Mouse (Mus musculus) heart, embryonic 15.5 days (tissue): ENCODE measurements around the gene Fen1. TPM values are rescaled to one million over a fixed set of nuclear protein-coding genes. Genes with fewer than 3 reads are reported as not detected.

ENCODE experiments used
- ATAC-seq: fragments of 200-750 bp; cut with Nextera tagmentation; replicated peaks from 2 replicates; pipeline ENCODE4 v1.8.0; 2017; ENCODE audit warnings: low read depth, moderate TSS enrichment; ENCODE audit not compliant: insufficient number of reproducible peaks, insufficient read depth, low FRiP score
- H3K27ac ChIP-seq: fragments of 300-500 bp; sonication (generic); 2 replicates; pipeline ENCODE4 v1.5.1; 2015; ENCODE audit warnings: mild to moderate bottlenecking, inconsistent platforms
- H3K27me3 ChIP-seq: fragments of 300-500 bp; sonication (generic); 2 replicates; pipeline ENCODE4 v1.6.1; 2015; ENCODE audit warnings: inconsistent platforms
- H3K36me3 ChIP-seq: fragments of 300-500 bp; sonication (generic); 2 replicates; pipeline ENCODE4 v1.6.1; 2015; ENCODE audit warnings: mild to moderate bottlenecking, inconsistent platforms
- H3K4me1 ChIP-seq: fragments of 300-500 bp; sonication (generic); replicated peaks from 2 replicates; pipeline ENCODE4 v1.6.1; 2015; ENCODE audit warnings: inconsistent platforms
- H3K4me2 ChIP-seq: fragments of 300-500 bp; sonication (generic); 2 replicates; pipeline ENCODE4 v1.6.1; 2015; ENCODE audit warnings: inconsistent platforms, mild to moderate bottlenecking, moderate library complexity
- H3K4me3 ChIP-seq: fragments of 300-500 bp; sonication (generic); 2 replicates; pipeline ENCODE4 v1.5.1; 2015; ENCODE audit warnings: mild to moderate bottlenecking, inconsistent platforms
- H3K9ac ChIP-seq: fragments of 300-500 bp; sonication (generic); 2 replicates; pipeline ENCODE4 v1.6.1; 2015; ENCODE audit warnings: mild to moderate bottlenecking, inconsistent platforms
- H3K9me3 ChIP-seq: fragments of 300-500 bp; sonication (generic); replicated peaks from 2 replicates; pipeline ENCODE4 v1.6.1; 2016; ENCODE audit warnings: inconsistent platforms
- WGBS: fragments of 180-500 bp; shearing (Covaris S2); methylation state at CpG from one replicate; pipeline ENCODE4 v1.1.7; 2015; ENCODE audit warnings: mixed read lengths; 5-methylcytosine and 5-hydroxymethylcytosine counted together
- polyA plus RNA-seq: library from polyadenylated mRNA; unstranded; fragments of >200 nt; fragmentation: Nextera tagmentation; extraction: Ambion mirVana; gene quantifications from 2 replicates; pipeline ENCODE4 v1.2.1, GENCODE M21; 2015

Gene Fen1
- polyA plus RNA-seq = 39.9 and 53.3 TPM in 2 replicates

DNA sequence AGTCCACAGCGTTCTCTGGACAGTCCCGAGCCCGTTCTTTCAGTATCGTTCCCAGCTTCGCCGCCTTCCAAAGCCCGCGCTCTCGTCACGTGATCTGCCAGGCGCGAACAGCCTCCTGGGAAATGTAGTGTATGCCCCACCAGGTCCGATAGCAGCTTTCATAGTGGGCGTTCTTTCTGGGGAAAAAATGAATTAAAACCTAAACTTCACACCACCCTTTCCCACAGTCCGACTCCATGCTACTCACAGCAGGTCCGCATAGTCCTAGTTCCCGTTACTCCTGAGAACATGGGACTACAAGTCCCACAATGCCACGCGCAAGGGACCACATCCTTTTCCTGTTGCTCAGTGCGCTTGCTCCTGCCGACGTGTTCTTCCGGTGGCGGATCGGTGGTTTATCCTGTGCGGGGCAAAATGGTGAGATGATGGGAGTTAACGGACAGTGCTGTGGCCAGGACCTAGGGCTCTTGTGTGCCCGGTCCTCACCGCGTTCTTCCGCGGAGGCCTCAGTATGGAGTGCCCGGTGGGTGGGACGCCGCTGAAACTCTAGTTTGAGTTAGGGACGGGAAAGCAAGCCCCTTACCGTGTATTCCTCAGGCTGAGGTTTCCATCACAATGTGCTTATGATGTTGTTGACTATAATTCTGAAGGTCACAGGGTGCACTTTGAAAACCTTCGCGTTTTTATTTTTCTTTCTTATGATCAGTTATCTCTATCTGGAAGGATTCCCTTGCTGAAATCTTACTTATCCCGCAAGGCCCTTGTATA lies at the start of gene Fen1, which contains the start of gene Tmem258:
Gene Fen1 (minus strand): TSS at position 322 of the 768 bp plus-strand sequence.
Gene Tmem258 (plus strand): TSS at position 167 of the 768 bp plus-strand sequence.
- H3K4me2 ChIP-seq = peak within 1 kb of the TSS; percentile 77
- ATAC-seq = peak; percentile 86
- H3K27ac ChIP-seq = peak within 1 kb of the TSS; percentile 84
- under 1% methylated on average over 40 of the region's 40 CpGs for WGBS
- H3K4me3 ChIP-seq = peak within 1 kb of the TSS; percentile 82
- H3K4me1 ChIP-seq = peaks cover 15% of the 10 kb centered on the region
- H3K36me3 ChIP-seq = peaks cover 39% of the 10 kb centered on the region; the same call in 1 of the 2 replicates
- no peaks in the 10 kb centered on the region for H3K9me3 ChIP-seq
- H3K27me3 ChIP-seq = no peaks in the 10 kb centered on the region
- peak within 1 kb of the TSS; percentile 80 for H3K9ac ChIP-seq

DNA sequence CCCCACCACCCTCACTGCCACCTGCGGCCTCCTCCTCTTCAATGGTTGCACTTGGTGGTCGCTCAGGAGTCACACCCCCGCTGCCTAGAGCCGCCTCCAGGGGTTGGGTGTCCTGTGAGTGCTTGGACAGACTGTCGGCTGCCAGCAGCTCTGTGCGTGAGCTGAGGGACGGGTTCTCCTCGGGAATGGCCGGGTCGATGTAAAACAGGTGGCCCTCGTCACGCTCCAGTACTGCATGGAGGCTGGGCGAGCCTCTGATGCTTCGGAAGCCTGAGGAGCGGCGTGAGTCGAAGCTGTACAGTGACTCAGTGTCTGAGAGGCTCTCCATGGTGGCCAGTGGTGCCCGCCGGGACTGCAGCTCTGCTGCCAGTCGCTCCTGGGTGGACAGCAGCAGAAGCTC lies 44.2 kb upstream of the Fen1 start:
- H3K4me3 ChIP-seq = 0 out of 2 replicates have a peak overlapping the region, but pooled peaks have one; percentile 1
- peaks cover 23% of the 10 kb centered on the region for H3K27me3 ChIP-seq
- H3K4me2 ChIP-seq = peak overlapping the region; percentile 23
- peaks cover 17% of the 10 kb centered on the region for H3K4me1 ChIP-seq
- no peak overlapping the region; the same call in 1 of the 2 replicates for H3K9ac ChIP-seq
- no peaks in the 10 kb centered on the region for H3K9me3 ChIP-seq
- H3K27ac ChIP-seq = no peak overlapping the region
- H3K36me3 ChIP-seq = no peaks in the 10 kb centered on the region
- WGBS = 31% methylated on average over 20 of the region's 20 CpGs
- ATAC-seq = no peak

DNA sequence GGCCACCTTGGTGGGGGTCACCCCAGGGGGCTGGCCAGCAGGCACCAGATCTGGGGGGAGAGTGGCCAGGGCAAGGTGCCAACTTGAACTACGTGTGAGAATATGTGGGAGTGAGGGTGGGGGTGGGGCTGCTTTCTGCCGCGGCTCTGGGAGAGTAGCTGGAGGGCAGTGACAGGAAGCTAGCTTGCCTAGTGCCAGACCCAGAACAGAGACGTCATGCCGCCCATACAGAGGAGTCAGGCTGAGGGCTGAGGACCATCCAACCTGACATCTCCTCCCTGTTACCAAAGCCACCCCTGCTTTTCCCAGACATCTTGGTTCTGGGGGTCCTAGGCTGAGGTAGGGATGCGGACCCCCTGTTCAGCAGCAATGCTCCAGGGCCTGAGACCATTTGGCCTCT lies 43.2 kb upstream of the Fen1 start:
- Histone ChIP-seq H3K4me1 (peaks cover 19% of the 10 kb centered on the region), H3K4me2 (no peak overlapping the region), H3K27ac (no peak overlapping the region), H3K27me3 (peaks cover 23% of the 10 kb centered on the region; the same call in 1 of the 2 replicates), H3K4me3 (no peak overlapping the region), H3K9ac (no peak overlapping the region), H3K36me3 (no peaks in the 10 kb centered on the region), H3K9me3 (no peaks in the 10 kb centered on the region)
- 16% methylated on average over 6 of the region's 6 CpGs for WGBS
- ATAC-seq = no peak

DNA sequence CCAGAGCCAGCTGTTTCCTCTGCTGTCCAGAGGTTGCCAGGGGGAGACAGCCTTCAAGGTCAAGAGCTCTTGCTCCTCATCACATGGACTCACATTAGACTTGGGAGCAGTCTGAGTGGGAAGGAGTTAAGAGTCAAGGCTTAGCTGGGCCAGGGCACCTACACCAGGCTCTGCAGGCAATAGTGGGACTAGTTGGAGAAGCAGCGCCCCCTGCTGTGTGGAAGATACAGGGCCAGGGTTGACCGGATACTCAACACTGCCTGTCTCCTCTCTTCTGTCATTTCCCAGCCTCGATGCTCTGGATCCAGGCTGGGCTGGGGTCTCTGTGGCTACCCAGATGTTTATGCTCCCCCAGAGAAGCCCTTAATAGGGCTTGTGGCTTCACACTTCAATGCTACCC lies 40.2 kb upstream of the Fen1 start:
- no peak overlapping the region for H3K4me3 ChIP-seq
- H3K9ac ChIP-seq = no peak overlapping the region
- no peak overlapping the region for H3K27ac ChIP-seq
- no peaks in the 10 kb centered on the region for H3K36me3 ChIP-seq
- ATAC-seq = no peak
- H3K9me3 ChIP-seq = no peaks in the 10 kb centered on the region
- H3K4me2 ChIP-seq = no peak overlapping the region
- H3K4me1 ChIP-seq = peaks cover 34% of the 10 kb centered on the region
- peaks cover 37% of the 10 kb centered on the region for H3K27me3 ChIP-seq
- 14% methylated on average over 3 of the region's 3 CpGs for WGBS

DNA sequence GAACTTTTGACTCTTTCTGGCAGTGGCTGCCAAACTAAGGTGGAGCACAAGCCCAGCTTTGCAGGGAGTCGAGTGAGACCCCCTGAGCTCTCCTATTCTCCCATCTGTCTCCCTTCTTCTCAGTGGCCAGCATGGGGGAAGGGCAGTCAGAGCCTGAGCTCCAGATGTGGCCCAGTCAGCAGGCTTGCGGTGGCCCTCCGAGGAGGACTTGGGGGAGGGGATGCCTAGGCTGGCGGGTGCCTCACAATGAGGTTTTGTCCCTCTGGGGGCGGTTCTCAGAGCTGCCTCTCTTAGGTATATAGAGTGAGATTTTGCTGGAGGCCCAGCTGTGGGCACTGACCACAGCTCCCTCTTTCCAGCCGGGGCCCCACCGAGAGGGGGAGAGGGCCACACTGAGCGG lies 38.9 kb upstream of the Fen1 start:
- Histone ChIP-seq H3K36me3 (no peaks in the 10 kb centered on the region), H3K27me3 (peaks cover 28% of the 10 kb centered on the region), H3K4me3 (no peak overlapping the region), H3K9me3 (no peaks in the 10 kb centered on the region), H3K4me2 (no peak overlapping the region), H3K4me1 (peaks cover 32% of the 10 kb centered on the region), H3K27ac (no peak overlapping the region), H3K9ac (no peak overlapping the region)
- WGBS = 22% methylated on average over 8 of the region's 8 CpGs
- ATAC-seq = no peak

DNA sequence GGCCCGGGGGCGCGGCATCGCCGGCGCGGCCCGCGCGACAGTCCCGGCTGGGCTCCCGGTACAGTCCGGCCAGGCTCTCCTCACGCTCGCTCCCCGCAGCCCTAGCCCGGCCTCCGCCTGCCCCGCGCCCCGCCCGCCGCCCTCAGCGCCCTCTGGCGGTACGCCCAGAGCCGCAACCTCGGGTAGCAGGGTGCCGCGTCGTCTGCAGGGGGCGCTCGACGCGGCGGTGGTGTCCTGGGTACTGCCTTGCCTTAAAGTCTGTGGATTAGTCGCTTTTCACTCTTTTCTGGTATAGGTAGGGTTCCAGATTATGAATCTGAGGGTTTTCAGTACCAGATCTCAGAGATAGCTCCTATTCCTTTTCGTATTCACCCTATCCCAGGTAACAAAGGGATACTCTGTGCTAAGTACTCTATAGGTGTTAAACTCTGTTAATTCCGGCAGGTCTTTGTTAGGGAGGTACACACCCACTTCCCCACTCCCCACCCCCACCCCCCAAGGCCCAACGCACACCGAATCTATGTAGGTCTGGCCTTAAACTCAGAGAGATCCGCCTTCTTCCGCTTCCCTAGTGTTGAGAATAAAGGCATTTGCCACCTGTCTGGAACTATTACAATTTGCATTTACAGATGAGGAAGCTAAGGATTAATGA lies 36.8 kb upstream of the Fen1 start, which contains the start of gene Myrf:
Gene Myrf (minus strand): TSS at position 95 of the 652 bp plus-strand sequence.
- Histone ChIP-seq H3K4me1 (peaks cover 22% of the 10 kb centered on the region), H3K4me3 (peak within 1 kb of the TSS; percentile 52), H3K36me3 (no peaks in the 10 kb centered on the region), H3K27ac (peak within 1 kb of the TSS; percentile 34; the same call in 1 of the 2 replicates), H3K4me2 (peak within 1 kb of the TSS; percentile 95), H3K9me3 (no peaks in the 10 kb centered on the region), H3K27me3 (peaks cover 24% of the 10 kb centered on the region), H3K9ac (peak within 1 kb of the TSS; percentile 53)
- peak; percentile 68 for ATAC-seq
- WGBS = 8% methylated on average over 43 of the region's 43 CpGs

DNA sequence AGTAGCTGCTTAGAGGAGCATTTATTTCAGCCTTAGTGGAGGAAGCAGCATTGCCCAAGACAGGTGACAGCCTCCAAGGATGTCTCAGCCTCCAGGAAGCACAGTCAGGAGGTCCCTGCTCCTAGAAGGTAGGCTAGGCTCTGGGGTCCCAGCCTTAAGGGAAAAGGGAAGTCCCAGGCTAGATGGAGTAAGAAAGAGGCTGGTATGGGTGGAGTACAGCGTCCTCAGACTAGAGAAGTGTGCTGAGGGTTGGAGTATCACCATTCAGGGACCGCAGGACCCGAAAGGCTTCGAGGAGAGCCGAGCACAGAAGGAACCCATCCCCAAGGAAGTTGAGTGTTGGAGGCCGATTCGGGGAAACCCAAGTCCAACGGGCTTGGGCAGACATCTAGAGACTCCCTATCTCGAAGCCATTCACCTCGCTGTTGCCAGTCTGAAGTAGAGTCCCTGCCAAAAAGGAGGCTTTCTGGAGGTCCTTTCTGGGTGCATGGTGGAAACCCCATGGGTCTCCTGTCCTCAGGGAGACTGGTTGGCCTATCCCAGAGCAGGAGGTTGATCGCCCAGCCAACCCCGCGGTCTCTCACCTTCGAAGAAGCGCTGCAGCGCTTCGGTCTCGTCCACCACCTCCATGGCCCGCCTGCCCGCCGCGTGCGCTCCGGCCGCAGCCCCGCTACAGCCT lies 36.1 kb upstream of the Fen1 start:
- Histone ChIP-seq H3K4me3 (peak overlapping the region; percentile 52), H3K4me2 (peak overlapping the region; percentile 95), H3K9me3 (no peaks in the 10 kb centered on the region), H3K4me1 (peaks cover 22% of the 10 kb centered on the region), H3K27me3 (peaks cover 21% of the 10 kb centered on the region), H3K36me3 (no peaks in the 10 kb centered on the region), H3K27ac (peak overlapping the region; percentile 34; the same call in 1 of the 2 replicates), H3K9ac (peak overlapping the region; percentile 53)
- 6% methylated on average over 18 of the region's 26 CpGs for WGBS
- ATAC-seq = no peak

DNA sequence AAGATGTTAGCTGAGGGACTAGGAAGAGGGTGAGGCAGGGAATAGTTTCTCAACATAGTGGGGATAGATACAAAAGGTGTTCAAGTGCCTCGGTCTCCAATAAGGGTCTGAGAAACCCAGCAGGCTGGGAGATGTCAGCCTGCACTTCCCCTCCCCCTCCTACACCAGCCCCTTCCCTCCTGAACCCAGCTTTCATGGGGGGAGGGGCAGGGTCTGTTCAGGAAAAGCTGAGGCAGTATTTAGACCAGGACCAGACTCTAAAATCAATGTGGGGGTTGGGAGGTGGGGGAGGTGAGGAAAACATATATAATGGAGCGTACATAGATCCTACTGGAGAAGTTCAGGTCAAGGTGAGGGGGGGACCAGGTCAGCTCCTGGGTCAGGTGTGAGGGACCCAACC lies 35.5 kb upstream of the Fen1 start:
- Histone ChIP-seq H3K27ac (peak overlapping the region; percentile 34; the same call in 1 of the 2 replicates), H3K4me3 (peak overlapping the region; percentile 52), H3K4me1 (peaks cover 22% of the 10 kb centered on the region), H3K4me2 (peak overlapping the region; percentile 95), H3K27me3 (peaks cover 21% of the 10 kb centered on the region), H3K9me3 (no peaks in the 10 kb centered on the region), H3K36me3 (no peaks in the 10 kb centered on the region), H3K9ac (no peak overlapping the region)
- WGBS = 27% methylated on average over 2 of the region's 2 CpGs
- ATAC-seq = no peak

DNA sequence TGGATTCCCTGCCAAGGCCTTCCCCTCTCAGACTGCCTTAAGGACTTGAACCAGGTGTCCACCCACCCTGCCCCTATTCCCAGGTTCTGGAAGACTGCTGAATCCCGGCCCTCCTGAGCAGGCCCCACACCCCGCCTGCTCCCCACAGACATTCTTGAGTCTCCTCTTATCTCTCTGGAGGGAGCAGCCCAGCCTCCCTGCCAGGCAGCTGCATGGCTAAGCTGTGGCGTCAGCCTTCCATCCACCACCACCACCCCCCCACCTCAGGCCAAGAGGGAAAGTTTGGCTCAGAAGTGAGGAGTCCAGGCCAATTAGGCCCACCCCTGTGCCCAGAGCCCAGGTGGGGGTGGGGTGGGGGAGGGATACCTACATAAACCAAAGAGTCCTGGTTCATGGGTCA lies 34.5 kb upstream of the Fen1 start:
- H3K4me1 ChIP-seq = peaks cover 22% of the 10 kb centered on the region
- no peak overlapping the region for H3K4me3 ChIP-seq
- peak; percentile 56; the same call in 1 of the 2 replicates for ATAC-seq
- peak overlapping the region; percentile 37 for H3K27ac ChIP-seq
- 32% methylated on average over 3 of the region's 3 CpGs for WGBS
- no peaks in the 10 kb centered on the region for H3K9me3 ChIP-seq
- peak overlapping the region; percentile 13; the same call in 1 of the 2 replicates for H3K4me2 ChIP-seq
- peaks cover 21% of the 10 kb centered on the region for H3K27me3 ChIP-seq
- H3K9ac ChIP-seq = no peak overlapping the region
- H3K36me3 ChIP-seq = no peaks in the 10 kb centered on the region

DNA sequence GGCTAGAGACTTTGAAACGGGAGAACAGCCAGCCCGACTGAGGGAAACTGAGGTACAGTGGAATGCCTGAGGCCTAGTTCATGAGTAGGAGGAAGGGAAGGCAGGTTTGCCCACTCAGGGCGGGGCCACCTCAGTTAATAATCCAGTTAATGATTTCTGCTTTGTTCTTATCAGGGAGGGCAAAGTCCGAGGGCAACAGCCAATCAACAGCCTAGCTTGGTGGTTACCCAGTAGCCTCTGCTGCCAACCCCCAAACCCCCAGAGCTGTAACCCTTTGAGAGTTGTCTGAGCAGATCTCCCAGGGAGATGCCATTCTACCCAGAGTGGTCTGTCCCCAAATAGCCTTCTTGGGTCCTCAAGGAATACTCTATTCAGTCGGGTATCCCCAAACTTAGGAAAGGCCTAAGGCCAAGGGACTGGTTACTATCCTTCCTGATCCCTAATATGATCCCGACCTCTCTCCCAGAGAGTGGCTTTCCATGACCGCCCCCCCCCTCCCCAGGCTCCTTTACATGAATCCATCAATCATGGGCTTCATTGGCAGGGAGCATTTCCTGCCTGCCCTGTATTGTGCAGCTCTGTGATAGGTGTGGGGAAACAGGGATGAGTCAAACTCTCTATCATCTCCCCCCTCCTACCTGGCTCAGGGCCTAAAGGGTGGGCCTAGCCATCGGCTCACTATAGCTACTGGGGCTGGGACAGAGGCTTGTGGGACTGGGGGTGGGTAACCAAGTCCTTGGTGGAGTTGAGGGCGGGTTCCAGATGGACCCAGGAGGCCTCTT lies 32.0 kb upstream of the Fen1 start:
- no peak overlapping the region for H3K27ac ChIP-seq
- peaks cover 24% of the 10 kb centered on the region for H3K4me1 ChIP-seq
- ATAC-seq = no peak

More for the DNA sequence above, 32.0 kb upstream of the Fen1 start:
- H3K36me3 ChIP-seq = no peaks in the 10 kb centered on the region
- WGBS = 71% methylated on average over 9 of the region's 9 CpGs
- no peak overlapping the region for H3K4me3 ChIP-seq
- no peak overlapping the region for H3K4me2 ChIP-seq
- peaks cover 26% of the 10 kb centered on the region for H3K27me3 ChIP-seq
- H3K9ac ChIP-seq = no peak overlapping the region
- H3K9me3 ChIP-seq = no peaks in the 10 kb centered on the region
